Mouse (Mus musculus) megakaryocyte progenitor cell, adult 5-6 weeks (primary cell): ENCODE measurements at regions not wholly inside any gene's neighbourhood (a gene's known extent, or its start where the extent isn't known, plus 50 kb on each side); places are given as distances from the start of the nearest gene placed in this dataset.
"Not testable (repeated sequence)": the region's sequence is repeated elsewhere in the genome, so short reads cannot be mapped to it uniquely, and the experiment has no call there.

Experiments
- ATAC-seq: replicated peaks from 2 replicates; pipeline ENCODE4 v1.8.0; 2016; ENCODE audit warnings: mild to moderate bottlenecking, moderate TSS enrichment, inconsistent platforms; ENCODE audit not compliant: poor library complexity

DNA sequence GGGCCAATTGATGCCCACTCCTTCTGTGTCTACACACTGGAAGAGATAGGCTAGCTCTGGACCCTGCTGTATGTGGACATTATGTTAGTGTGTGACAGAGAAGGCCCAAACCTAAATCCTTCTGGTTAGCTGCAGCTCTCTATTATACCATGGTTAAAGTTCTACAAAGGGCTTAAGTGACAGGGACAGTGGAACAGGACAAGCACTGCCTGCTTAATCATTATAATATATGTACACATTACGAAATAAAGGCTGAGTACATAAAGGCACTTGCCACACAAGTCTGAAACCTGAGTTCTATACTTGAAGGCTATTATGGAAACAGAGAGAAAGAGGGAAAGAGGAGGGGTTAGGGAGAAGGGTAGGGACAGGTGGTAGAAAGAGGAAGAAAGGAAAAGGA, 55.2 kb downstream of the Rdh14 start:
- no peak for ATAC-seq

DNA sequence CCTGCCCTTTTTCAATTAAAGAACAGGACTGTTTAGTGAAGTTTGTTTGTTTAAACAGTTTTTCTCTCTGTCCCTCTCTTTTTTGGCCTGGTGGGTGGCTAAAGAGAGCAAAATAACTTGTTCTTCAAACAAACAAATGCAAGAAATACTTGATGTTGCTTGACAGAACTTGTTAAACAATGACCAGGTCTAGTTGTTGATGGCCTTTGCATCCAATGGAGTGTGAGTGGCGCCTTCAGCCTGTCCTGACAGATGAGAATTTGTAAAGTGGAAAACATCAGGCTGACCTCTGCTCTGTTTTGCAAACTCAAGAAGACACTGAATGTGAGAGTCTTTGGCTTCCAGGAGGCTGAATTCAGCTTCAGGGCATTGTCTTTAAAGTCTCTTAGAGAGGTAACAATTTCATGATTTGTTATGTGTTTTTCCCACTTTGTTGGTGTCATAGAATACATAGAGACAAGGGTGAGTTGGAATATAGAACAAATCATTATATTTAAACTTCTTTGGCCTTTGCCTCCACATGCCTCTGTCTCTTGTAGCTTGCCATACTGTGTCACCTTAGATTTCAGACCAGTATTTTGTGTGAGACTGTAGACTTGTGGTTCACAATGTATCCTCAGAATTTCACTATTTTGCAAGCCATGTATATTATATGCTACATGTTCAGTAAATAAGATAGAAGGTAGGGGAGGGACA, 67.5 kb downstream of the Rdh14 start:
- no peak for ATAC-seq

DNA sequence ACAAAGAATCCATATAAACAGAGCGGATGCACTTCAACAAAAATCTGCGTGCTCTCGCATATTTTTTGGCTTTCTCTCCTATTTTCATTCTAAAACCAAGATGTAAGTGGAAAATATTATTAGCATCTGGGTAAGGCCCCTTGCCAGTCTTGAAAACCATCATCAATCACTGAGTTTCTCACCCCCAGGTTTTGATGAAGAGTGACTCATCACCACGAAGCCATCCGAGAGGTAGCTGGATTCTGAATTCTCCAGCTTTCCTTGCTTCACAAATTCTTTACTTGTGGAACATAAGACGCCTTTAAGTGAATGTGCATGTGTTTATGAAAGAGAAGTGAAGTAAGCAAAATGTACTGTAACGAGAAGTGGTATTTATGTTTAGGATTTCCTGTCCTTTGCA, 71.2 kb downstream of the Rdh14 start:
- no peak for ATAC-seq

DNA sequence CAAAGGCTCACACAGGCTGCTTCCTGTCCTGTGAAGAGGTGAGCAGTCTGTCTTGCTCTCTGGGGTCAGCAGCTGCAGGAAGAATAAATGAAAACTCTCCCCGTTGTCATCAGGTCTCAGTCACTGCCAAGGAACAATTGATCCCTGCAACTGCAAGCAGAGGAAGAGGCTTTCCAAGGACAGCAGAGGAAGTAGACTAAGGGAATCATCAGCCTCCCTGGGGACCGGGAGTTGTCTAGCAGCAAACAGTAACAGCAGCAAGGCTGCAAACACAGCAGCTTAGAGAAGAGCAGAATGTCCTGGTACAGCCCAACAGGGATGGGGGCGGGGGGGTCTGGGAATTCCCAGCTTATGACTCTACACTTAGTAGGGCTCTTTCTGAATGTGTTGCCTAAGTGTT, 72.4 kb downstream of the Rdh14 start:
- ATAC-seq: no peak

DNA sequence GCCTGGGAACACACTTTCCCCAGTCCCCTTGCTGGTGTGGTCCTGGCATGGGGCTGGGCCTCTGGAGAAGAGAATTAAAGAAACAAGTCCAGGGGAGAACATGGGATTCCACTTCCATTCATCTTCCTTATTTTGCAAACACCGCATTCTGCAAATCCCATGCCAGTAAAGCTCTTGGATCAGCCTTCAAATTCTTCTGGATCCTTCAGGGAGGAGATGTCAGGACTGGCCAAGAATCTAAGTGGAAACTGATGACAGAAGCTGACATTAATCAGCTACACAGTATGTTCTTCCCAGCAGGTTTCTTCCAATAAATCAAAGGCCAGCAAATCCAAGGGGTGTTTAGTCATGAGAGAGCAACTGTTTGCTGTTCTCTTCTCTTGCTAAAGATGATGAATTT, 83.4 kb downstream of the Rdh14 start:
- no peak for ATAC-seq

DNA sequence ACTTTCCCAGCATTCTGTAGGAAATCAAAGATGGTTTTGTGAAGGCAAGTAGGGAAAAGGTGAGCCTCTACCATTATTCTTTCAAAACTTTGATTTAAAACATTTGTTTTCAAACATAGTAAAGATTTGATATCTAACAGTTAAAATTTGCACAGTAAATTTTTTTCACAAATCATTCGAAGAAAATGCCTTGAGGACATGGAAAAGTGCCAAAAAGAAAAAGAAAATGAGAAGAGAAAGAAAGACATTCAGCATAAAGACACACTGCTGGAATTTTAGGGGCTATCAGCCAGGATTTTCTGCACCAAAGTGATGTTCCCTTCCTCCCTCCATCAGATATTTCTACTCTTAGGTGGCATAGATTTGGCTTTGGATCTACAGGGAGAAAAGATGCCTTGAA, 90.2 kb downstream of the Rdh14 start:
- no peak for ATAC-seq

DNA sequence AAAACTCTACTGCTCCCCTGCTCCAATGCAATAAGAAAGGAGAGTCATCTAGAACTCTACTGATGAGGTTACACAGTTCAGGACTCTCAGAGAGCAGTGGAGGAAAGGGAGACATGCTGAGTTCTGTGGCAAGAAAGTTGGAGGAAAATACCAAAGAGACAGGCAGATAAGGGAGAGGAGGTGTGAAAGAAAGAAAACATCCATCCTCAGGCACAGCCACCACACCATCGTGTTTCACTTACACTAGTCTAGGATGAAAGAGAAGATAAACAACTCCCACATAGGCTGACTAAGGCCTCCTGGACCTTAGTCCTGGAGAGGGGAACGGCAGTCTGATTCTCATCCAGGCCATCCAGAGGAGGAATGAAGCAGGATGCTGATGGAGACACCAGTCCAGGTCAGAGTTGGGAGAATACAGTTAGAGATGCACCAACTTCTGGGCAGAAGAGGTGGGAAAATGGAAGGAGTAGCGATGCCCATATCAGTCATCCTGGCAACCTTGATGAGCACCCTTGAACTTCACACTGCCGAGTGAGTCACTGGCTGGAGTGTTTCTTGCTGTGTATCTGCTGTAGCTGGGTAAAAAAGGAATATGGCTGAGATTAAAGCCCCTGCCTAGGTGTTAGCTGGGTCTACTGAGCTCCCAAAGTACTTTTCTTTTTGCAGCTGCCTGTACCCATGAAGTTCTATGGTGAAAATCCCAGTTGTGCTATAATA, 91.9 kb downstream of the Rdh14 start:
- no peak for ATAC-seq

DNA sequence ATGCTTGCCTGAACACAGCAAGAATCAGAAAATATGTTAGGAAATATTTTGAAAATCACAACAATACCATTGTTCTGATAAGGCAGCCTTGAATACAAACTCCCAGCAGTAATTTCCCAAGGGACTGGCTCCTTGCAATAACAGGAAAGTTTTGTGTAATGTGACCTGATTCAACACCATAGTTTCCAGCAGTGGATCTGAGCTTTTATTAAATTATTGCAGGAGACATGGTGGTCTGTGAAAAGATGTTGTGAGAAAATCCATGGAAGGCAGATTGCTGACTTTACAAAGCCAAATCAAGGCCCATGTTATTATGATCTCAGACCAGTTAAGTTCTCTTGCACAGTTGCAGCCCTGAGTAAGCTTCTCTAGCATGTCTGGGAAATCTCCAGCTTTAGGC, 116.1 kb downstream of the Rdh14 start:
- ATAC-seq: no peak

DNA sequence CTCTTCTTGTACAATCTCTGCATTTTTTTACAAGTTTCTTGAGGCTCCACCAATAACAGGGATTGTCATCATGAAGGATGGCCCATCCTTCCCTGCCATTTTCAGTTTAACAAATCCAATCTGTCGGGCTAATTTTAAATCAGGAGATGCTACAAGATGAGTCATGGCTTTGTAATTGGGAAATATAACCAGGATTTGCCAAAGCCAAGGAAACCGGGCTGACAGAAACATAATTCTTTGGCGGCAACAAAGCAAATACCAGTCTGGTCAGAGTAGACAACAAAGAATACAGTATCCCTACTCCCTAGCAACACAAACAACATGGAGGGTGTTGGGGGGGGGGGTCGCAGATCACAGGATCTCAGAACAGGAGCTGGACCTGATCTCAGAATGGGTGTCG, 123.0 kb downstream of the Rdh14 start:
- no peak for ATAC-seq

DNA sequence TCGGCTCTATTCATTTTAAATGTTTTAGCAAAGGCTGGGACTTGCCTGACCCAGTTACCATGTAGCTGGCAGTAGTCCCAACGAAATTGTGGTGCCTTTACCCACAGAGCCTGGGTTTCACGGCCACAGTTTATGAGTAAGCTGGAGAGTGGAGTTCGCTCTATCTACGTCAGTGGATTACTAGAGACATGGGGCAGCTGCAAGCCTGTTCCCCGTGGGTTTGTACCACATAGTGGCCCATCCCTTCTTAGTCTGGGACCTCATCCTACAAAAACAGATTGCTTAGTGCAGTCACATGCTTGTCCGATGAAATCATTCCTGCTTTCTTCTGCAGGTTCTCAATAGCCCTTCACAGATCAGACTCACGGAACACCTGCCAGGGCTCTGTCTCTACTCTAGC, 123.7 kb downstream of the Rdh14 start:
- ATAC-seq: no peak

DNA sequence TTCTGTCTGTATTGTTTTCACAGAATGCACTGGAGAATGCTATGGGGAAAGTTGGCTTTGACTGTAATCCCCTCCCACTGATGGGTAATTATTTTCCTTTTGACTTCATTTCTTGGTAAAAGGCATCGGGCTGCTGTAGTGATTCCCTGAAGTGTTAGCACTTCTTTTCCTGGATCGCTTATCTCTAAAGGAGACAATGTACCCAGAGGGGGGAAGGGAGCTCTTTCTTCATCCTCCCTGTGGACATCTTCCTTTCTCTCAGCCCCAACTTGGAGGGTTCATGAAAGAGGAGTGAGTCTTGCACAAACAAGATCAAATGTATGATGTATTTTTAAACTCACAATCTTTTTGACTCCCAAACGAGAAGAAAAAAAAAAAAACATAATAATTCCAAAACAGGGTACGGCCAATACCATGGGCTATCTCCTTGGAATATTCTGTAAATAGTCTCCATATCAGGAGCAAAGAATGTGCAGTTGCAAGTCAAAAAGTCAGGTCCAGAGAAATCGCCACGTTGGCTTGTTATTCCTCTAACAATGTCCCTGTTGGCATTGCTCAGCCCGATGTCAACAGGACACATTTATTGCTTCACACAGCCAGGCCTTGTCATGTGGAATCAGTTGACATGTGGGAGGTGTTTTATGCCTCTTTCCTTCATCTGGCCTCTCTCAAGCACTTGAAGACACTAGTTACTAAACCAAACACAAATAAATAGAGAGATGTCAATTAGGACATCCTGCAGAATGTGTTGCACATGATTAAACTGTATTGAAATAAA, 134.1 kb downstream of the Rdh14 start:
- ATAC-seq: no peak

DNA sequence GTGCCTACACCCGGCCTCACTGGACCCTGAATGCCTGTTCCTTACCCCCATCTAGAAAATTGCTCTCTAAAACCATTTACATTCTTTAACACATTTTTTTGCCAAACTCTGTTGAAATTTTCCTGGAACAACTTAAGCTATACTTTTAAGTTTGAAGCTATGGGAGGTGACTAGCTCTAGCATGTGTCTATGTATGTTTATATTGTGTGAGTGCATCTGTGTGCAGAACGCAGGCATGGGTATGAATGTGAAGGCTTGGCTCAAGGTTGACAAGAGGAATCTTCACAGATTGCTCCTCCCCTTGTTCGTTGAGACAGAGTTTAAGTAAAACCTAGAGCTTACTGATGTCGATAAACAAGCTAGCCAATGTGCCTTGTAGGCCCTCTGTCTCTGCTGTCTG, 135.4 kb downstream of the Rdh14 start:
- ATAC-seq: no peak

DNA sequence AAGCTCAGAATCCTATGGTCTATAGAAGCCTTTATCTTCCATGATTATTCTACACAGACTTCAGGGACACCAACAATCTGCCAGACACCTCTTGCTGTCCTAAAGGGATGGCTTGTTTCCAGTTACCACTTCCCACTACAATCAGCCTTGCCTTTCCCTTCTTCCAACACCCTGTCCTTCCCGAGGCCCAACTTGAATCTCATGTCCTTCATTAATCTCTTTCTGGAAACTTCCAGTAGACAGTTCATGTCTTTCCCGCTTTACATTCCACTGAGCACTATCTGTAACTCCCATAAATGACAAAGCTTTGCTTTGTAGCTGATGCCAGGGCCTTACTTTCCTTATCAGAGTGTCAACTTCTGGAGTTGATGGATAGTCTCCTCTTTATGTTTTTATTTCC, 138.5 kb downstream of the Rdh14 start:
- no peak for ATAC-seq

DNA sequence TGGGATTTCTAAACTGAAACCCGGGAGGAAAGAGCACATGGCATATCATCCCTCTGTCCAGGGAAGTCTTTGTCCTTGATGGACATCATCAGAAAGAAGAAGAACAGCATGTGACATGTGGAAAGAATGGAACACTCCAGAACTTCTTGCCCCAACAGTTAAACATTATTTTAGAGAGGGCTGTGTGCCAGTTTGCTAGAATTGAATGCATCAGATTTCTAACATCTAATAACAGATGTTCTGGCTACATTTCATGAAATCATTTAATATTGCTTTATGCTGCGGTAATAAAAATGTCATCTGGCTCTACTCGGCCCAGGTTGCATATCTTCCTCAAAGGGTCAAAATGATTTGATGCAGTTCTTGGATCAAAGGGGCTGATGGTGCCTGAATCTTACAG, 140.4 kb downstream of the Rdh14 start:
- no peak for ATAC-seq

DNA sequence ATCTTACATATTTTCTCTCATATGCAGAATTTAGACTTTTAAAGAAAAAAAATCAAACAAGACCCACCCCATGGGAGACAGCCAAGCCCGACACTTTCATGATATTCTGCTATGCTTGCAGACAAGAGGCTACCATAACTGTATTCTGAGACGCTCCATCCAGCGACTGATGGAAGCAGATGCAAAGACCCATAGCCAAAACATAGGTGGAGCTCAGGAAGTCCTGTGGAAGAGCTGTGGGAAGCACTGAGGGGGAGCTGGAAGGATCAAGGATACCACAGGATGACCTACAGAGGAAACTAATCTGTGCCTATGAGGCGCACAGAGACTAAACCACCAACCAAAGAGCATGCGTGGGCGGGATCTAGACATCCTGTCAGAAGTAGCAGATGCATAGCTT, 143.4 kb downstream of the Rdh14 start:
- no peak for ATAC-seq

DNA sequence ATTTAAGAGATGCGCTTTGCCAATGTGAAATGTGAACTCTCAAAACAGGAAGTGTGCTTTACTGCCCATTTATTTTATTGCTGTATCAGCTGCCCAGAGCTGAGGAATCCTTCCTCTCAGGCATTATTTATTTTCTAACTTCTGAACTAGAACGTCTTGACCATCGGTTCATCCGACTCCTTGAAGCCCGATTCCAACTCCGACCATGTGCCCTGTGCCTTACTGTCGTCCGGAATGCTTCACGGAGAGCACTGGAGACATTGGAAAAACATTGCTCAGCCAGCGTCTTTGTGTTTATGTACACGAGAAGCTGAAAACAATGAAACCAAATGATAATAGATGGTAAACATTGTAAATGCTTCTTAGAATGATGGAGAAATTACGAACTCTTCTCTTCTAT, 145.7 kb downstream of the Rdh14 start:
- ATAC-seq: no peak

DNA sequence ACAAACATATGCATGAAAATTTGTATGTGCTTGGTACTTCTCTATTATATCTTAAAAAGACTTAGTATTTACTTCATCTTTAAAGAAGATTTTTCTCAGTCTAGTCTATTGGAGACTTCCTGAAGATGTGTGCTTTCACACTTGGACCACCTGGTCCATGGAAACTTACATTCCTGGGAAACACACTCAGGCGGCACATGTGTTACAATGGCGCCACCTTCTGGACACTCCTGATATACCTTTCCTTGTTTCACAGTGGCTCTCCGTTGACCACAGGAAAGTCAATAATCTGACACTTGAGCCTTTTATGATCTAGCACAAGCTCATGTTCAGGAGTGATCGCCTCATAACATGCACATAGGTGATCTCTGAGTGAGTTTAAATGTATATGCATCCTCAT, 146.5 kb downstream of the Rdh14 start:
- ATAC-seq: peak; percentile 66

DNA sequence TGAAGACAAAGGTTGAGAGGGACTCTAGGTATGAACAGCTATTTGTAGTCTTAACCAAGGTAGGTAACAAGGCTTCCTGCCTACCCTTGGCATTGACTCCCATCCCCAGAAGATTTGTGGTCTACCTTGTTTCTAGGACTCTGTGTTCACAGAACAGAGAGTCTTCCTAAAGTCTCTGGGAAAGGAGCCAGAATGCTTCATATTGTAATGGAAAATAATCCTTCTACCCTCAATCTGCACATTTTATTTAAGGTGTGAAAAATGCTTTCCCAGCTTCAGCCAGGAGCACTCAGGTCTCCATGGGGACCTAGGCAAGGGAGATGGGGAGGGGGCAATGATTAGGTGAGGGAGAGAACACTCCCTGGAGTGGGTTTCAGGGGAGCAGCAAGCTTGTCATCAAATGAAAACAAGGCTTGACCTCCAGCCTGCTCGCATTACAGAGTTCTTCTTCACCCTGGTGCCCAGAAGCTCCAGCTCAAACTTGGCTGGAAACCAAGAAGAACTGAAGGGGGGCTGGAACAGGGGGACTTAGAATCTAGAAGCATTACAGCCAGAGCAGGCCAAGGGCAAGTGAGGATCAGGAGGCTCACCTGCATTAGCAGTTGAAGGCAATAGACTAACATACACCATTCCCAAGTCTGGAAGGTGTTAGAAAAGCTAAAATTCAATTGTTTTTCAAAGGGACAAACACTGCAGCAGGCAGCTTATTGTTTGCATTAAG, 159.1 kb downstream of the Rdh14 start:
- no peak for ATAC-seq

DNA sequence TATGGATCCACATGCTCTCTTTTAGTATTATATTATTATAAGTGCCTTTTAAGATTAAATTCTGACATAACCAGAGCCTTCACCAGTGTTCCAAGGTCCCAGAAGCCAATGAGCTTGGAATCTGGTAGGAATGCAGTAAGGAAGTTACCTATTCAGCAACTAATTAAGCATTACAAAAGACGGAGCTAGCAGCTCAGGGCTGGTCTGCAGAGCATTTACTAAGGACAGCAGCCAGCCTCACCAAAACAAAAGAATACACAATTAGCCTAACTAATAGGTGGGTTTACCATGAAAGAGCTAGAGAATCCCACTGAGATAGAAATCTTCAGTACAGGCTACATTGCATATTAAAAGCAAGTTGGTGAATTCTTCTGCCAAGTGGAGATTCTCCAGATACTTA, 164.1 kb downstream of the Rdh14 start:
- not testable (repeated sequence) for ATAC-seq

DNA sequence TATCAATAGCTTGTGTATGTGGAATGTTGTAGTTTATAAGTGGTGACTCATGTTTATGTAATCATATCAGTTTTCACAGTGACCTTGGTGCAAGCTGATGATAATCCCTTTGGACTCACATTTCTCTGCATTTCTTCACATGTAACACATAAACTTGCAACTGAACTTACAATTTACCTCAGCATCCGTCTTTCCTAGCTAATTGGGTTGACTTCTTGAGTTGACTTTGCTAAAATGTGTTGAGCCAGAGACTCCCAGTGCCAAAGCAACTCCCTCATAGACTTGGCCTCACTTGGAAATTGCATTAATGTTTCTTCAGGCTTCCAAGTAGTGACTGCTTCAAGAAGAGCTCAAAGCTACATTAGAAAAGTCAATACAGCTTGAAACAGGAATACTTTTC, 172.4 kb downstream of the Rdh14 start:
- ATAC-seq: no peak

DNA sequence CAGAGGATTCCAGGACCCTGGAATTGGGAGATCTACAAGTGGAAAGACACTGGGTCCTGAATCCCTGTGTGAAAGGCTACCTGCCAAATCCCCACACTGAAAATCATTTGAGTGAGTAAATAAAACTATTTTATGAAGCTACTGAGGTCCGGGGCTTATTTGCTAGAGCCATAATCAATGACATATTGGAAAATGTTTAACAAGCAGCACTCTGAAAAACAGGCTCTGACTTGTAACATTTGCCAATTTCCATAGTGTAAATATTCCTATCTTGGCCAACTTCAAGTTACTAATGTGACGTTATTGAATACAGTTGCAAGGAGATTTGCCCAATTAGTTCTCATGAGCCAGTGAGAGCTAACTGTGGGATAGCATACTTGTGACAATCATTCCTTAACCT, 177.3 kb downstream of the Rdh14 start:
- no peak for ATAC-seq
